Mouse (Mus musculus) spleen, postnatal 36 days (tissue): ENCODE measurements around the gene Fibin.

Experiments
- DNase-seq, 2 experiments: peaks; one replicate each; pipeline ENCODE4 v3.0.0; 2022; ENCODE audit warnings: low spot score in 2 of 2, mixed read lengths in 1 of 2

The Fibin gene

DNA sequence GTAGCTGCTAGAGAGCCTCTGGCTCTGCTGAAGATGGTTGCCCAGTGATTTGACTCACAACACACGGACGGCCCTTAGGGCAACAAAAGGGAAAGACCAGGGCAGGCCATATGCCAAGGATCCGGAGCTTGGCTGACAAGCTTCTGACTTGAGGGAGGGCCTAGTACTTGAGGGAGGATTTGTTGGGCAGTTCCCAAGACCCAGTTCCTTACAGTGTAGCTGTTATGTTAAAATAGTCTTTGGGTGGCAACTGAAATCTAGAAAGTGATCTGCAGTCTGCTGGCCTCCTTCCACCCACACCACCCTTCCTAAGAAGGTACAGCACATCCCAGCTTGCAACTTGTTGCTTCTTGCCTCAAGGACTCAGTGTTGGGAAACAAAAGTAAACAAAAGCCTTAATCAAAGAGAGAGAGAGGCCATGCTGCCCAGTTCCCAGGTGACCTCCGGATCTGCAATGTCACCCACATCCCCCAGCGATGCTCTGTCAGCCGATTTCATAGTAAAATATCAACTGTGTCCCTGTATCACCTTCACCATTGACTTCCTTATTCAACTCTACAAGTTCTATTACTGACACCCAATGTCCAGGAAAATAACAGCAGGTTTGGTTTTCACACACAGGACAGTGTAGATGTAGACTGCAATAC, 48.4 kb downstream of the Fibin start, which contains the start of gene Bbox1:
Bbox1 (minus strand) TSS at position 52 of the 647 bp plus-strand sequence.
- no peak for DNase-seq

DNA sequence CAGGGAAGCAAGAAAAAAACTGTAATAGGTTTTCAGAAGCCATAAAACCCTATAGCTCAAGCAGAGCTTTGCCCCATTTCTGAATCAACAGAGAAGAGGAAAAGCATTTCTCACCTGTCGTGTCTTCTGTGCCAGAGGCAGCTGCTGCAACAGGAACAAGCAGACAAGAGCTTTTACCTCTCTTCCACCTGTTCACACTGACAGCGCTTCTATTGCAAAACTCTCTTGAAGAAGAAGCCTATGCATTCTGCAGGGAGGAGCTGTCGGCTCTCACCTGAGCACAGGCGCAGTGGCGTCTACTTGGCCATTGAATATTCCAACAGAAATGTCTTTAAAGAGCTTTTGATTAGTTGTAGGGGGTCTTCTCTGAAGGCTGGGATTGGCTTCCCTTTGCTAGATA, 48.9 kb downstream of the Fibin start:
- DNase-seq, result no peak

DNA sequence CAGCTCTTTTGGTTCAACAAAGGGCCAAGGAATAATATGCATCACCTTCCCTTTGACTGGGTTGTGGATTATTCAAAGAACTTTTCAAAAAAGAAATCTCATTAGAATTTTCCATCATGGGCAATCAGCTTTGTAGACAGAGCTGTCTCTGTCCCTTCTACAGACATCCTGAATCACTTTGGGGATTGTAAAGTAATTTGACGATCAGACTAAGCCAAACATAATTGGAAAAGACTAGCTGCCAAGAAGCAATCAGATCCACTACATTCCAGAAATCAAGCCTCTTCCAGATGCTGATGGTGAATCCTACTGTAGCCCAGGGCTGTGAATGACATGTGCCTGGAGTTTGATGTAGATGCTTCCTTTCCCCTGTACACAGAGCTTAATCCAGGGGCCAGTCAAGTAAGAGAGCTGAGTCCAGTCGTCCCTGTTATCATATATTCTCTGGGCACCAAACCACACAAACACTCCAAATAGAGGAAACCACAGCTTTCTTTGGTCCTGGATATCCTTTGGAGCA, 49.6 kb downstream of the Fibin start:
- no peak for DNase-seq
